Mouse (Mus musculus): ENCODE measurements around the gene Srebf1. TPM values are rescaled to one million over a fixed set of nuclear protein-coding genes. Genes with fewer than 3 reads are reported as not detected.

Srebf1 gene
- 15.7 and 16.7 TPM in 2 replicates for polyA plus RNA-seq (2021; fragmentation: Nextera tagmentation)
- long read RNA-seq, experiment 1, full-length matches to known transcripts = 7 of 55 reads
- long read RNA-seq, experiment 1, partial matches to known transcripts = 30 of 55 reads
- long read RNA-seq, experiment 1, other reads (novel, unspliced or antisense) = 18 of 55 reads
- long read RNA-seq, experiment 2, full-length matches to known transcripts = 32 of 149 reads
- long read RNA-seq, experiment 2, partial matches to known transcripts = 32 of 149 reads
- long read RNA-seq, experiment 2, other reads (novel, unspliced or antisense) = 85 of 149 reads

DNA sequence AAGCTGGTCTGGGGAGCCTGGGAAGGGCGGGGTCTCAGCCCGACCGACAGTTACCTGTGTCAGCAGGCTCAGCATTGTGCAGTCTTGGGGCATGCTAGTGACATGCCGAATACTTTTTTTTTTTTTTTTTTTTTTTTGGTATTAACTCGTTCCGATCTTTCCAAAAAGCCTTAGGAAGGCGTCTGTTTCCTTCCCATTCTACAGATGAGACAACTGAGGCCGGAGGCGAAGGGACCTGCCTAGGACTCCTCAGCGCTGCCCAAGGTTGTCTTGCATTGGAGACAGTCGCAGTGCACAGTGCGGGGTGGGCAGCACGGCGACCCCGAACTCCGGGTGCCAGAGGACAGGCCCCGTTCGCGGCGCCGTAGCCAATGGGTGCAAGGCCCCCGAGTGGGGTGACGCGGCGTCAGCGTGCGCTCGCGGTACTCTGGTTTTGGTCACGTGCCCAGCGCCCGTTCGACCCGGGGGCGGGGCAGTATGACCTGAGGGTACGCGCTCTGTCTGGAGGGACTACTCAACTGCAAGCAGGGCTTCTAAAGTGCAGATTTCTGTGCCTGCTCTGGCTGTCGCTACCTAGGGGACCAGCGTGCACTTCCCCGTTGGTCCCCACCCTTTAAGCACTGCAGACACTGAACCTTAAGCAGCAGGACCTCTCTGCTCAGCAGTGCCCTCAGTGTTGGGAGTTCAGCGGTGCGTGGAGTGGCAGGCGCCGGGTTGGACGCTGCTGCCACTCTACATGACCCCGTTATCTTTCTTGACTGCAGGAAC lies at the start of gene Srebf1:
Gene Srebf1 (minus strand): TSS at position 113 of the 768 bp plus-strand sequence.

Small RNA genes lying within 50 kb of the gene (microRNA-seq; reads per million reads assigned to microRNA genes)
- gene Mir6921 = not detected
- 0.86 reads per million for gene Mir6922

Other genes starting within 250 kb of the Srebf1 start
- 4.1 and 5.1 TPM in 2 replicates for gene Pemt, start 176.1 kb downstream of the Srebf1 start, polyA plus RNA-seq (2021; fragmentation: Nextera tagmentation)
- 20.3 and 22.4 TPM in 2 replicates for gene Rai1, start 117.6 kb downstream of the Srebf1 start, polyA plus RNA-seq (2021; fragmentation: Nextera tagmentation)
- gene Tom1l2, start 130.3 kb upstream of the Srebf1 start, polyA plus RNA-seq (2021; fragmentation: Nextera tagmentation) = 66.6 and 71.8 TPM in 2 replicates
- gene Drc3, start 130.7 kb upstream of the Srebf1 start, polyA plus RNA-seq (2021; fragmentation: Nextera tagmentation) = 9.0 and 12.4 TPM in 2 replicates
- 35.2 and 42.9 TPM in 2 replicates for gene Gid4, start 194.6 kb upstream of the Srebf1 start, polyA plus RNA-seq (2021; fragmentation: Nextera tagmentation)
- 23.8 and 25.6 TPM in 2 replicates for gene Atpaf2, start 195.9 kb upstream of the Srebf1 start, polyA plus RNA-seq (2021; fragmentation: Nextera tagmentation)
- 54.6 and 59.3 TPM in 2 replicates for gene Drg2, start 232.0 kb upstream of the Srebf1 start, polyA plus RNA-seq (2021; fragmentation: Nextera tagmentation)
- 0.04 and 0.06 TPM in 2 replicates for gene Myo15, start 246.8 kb upstream of the Srebf1 start, polyA plus RNA-seq (2021; fragmentation: Nextera tagmentation)

Measured in layer of hippocampus, adult 6 months (tissue).